Mouse (Mus musculus) bone marrow, adult 2 months (tissue): ENCODE data around the gene Rbm8a.

Experiments used
- CTCF ChIP-seq: fragments of 200-500 bp; IDR thresholded peaks from 2 replicates; pipeline ENCODE4 v1.5.1; 2011; ENCODE audit warnings: low read length, control low read depth; ENCODE audit not compliant: control insufficient read depth, insufficient read depth
- POLR2A ChIP-seq: fragments of 200-500 bp; IDR thresholded peaks from 2 replicates; pipeline ENCODE4 v1.6.1; 2011; ENCODE audit warnings: low read depth, mild to moderate bottlenecking, control low read depth, low read length, borderline replicate concordance; ENCODE audit not compliant: control insufficient read depth

DNA sequence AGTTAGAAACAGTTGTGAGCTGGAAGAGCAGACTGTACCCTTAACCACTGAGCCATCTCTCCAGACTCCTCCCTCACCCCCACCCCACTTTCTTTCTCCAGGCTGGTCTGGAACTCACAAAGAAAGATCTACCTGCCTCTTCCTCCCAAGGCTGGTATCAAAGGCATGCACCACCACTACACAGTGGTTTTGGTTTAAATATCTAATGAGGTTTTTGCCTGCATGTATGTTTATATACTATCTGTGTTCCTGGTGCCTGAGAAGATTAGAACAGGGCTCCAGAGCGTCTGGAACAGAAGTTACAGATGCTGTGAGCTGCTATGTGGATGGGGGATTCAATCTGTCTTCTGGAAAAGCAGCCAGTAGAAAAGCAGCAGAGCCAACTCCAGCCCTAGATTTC, 4.3 kb downstream of the Rbm8a start:
- TF ChIP-seq POLR2A (no peak), CTCF (no peak)
